ENCODE assay signal across 9 mouse cellular contexts in genomic region chr17:53387581-53388473, GRCm38 (mm10).
DNase-seq lines count a peak whose midpoint lies in the region; TF ChIP-seq lines count a peak whose summit lies in the region.
"Had no signal": no experiment of that assay in that cellular context is flagged by ENCODE, and none has a peak within 500 bp of the region (broad histone marks: within the 10 kb centered on the region; RNA-seq: fewer than 3 reads in every experiment).

No protein-coding gene starts in this region.

- no peak for TF ChIP-seq POLR2A in kidney, adult 2 months (IDR thresholded peaks at IDR 0.05; ENCODE audit: low read depth, low read length)

- no peak overlapping the region for H3K4me3 ChIP-seq in kidney, adult 2 months (ENCODE audit: insufficient read depth, low read depth, low read length)
- H3K4me3 ChIP-seq: limb, embryonic 13.5 days had no signal

- 0 out of 2 replicates have a peak, but pooled peaks have one; percentile 11 for TF ChIP-seq CTCF in kidney, adult 2 months (conservative IDR thresholded peaks at IDR 0.05; ENCODE audit: insufficient read depth, insufficient read length, low read depth, low read length)

- 39% methylated on average over 6 of the region's 6 CpGs for WGBS in kidney, adult 2 months

- no peaks in the 10 kb centered on the region for H3K36me3 ChIP-seq in kidney, adult 2 months (ENCODE audit: control insufficient read depth, insufficient read depth, low read length)
- H3K36me3 ChIP-seq: limb, embryonic 13.5 days had no signal

- DNase-seq in kidney, adult 2 months, result peak; percentile 7
- DNase-seq in kidney, postnatal 25 days, result no peak
- DNase-seq in CD4-positive helper T cell, adult 2 months (ENCODE audit: low read depth, low spot score), result peak; percentile 11
- DNase-seq in brain, adult 2 months (ENCODE audit: low read depth, low spot score), result peak; percentile 40
- peak; percentile 3 for DNase-seq in hindlimb bud, embryonic 11.5 days (ENCODE audit: extremely low spot score, low read depth, low spot score)
- DNase-seq in urinary bladder, postnatal 10 days (ENCODE audit: low spot score), result no peak
- no peak for DNase-seq in lung, postnatal 36 days
- DNase-seq in heart, adult 18-20 months, result no peak

- H3K27me3 ChIP-seq in kidney, adult 2 months (replicated peaks; ENCODE audit: control insufficient read depth, insufficient read depth, low read length), result no peaks in the 10 kb centered on the region
- H3K27me3 ChIP-seq: limb, embryonic 13.5 days had no signal

- H3K4me1 ChIP-seq in kidney, adult 2 months (ENCODE audit: control insufficient read depth, insufficient read depth, low read length), result no peaks in the 10 kb centered on the region
- H3K4me1 ChIP-seq: limb, embryonic 13.5 days had no signal

- H3K27ac ChIP-seq in kidney, adult 2 months (ENCODE audit: insufficient read depth, low read depth, low read length), result no peak overlapping the region
- H3K27ac ChIP-seq: limb, embryonic 13.5 days had no signal

Comparison
In these comparisons a context has a peak if more than half of its experiments do, and no peak if none do; other contexts are left out.
1. DNase-seq: peak in kidney, adult 2 months (single experiment), CD4-positive helper T cell, adult 2 months (single experiment), brain, adult 2 months (single experiment) and hindlimb bud, embryonic 11.5 days (single experiment); none in kidney, postnatal 25 days (0 of 2), urinary bladder, postnatal 10 days (single experiment), lung, postnatal 36 days (single experiment) and heart, adult 18-20 months (0 of 2).